Mouse (Mus musculus) cerebellum, adult 2 months (tissue): ENCODE results near the gene Pxdc1. TPM values are rescaled to one million over a fixed set of nuclear protein-coding genes. Genes with fewer than 3 reads are reported as not detected.

Experiments
- DNase-seq, 2 experiments: peaks; one replicate each; pipeline ENCODE4 v3.0.0; 2021
- H3K27ac ChIP-seq: fragments of 200-500 bp; 2 replicates; pipeline ENCODE4 v1.5.1; 2012; ENCODE audit warnings: low read length, control low read depth, inconsistent platforms; ENCODE audit not compliant: insufficient read depth
- H3K27me3 ChIP-seq: fragments of 200-500 bp; 2 replicates; pipeline ENCODE4 v1.6.1; 2012; ENCODE audit warnings: inconsistent platforms, mild to moderate bottlenecking, low read length, moderate library complexity; ENCODE audit not compliant: control insufficient read depth, insufficient read depth
- H3K4me1 ChIP-seq: fragments of 200-500 bp; 2 replicates; pipeline ENCODE4 v1.6.1; 2011; ENCODE audit warnings: low read length; ENCODE audit not compliant: control insufficient read depth, insufficient read depth
- H3K4me3 ChIP-seq: fragments of 200-500 bp; replicated peaks from 2 replicates; pipeline ENCODE3; 2011; ENCODE audit warnings: mild to moderate bottlenecking, low read depth, low read length, control low read depth; ENCODE audit not compliant: insufficient read depth
- CTCF ChIP-seq: fragments of 200-500 bp; IDR thresholded peaks from 2 replicates; pipeline ENCODE4 v1.5.1; 2011; ENCODE audit warnings: low read depth, mild to moderate bottlenecking, control low read depth, low read length, moderate library complexity, borderline replicate concordance; ENCODE audit not compliant: insufficient read depth
- POLR2A ChIP-seq: fragments of 200-500 bp; IDR thresholded peaks from 2 replicates; pipeline ENCODE4 v1.6.1; 2011; ENCODE audit warnings: low read length, control low read depth, borderline replicate concordance; ENCODE audit not compliant: insufficient read depth
- WGBS: fragments of 180-500 bp; shearing (Covaris S2); methylation state at CpG from one replicate; pipeline ENCODE4 v1.1.7; 2018; 5-methylcytosine and 5-hydroxymethylcytosine counted together
- polyA plus RNA-seq: library from polyadenylated mRNA; depleted of rRNA; stranded (reverse); fragments of >200 nt; gene quantifications from 2 replicates; pipeline ENCODE4 v1.2.3, GENCODE M21; 2012; rRNA removed

Pxdc1 gene
- polyA plus RNA-seq, 1 experiment, result 5.7 TPM

- Histone ChIP-seq H3K27ac (no peak overlapping the region), H3K4me3 (no peak overlapping the region), H3K27me3 (no peaks in the 10 kb centered on the region), H3K4me1 (no peaks in the 10 kb centered on the region; the same call in 1 of the 2 replicates)
- no peak for DNase-seq
- WGBS, result 96% methylated on average over 1 of the region's 1 CpGs
- no peak for TF ChIP-seq CTCF
- no peak for TF ChIP-seq POLR2A
Observed at GRCm38 (mm10) chr13:34604406-34604805, 48.9 kb downstream of the Pxdc1 start.

- no peak overlapping the region for H3K4me3 ChIP-seq
- no peaks in the 10 kb centered on the region; the same call in 1 of the 2 replicates for H3K4me1 ChIP-seq
- 80% methylated on average over 2 of the region's 2 CpGs for WGBS
- DNase-seq, result no peak
- TF ChIP-seq POLR2A (no peak), CTCF (no peak)
- H3K27me3 ChIP-seq, result no peaks in the 10 kb centered on the region
- no peak overlapping the region for H3K27ac ChIP-seq
Observed at GRCm38 (mm10) chr13:34602757-34603156, 50.5 kb downstream of the Pxdc1 start.

GRCm38 (mm10) chr13:34596797-34597196 is 56.5 kb downstream of the Pxdc1 start:
- no peak overlapping the region for H3K27ac ChIP-seq
- no peaks in the 10 kb centered on the region for H3K4me1 ChIP-seq
- H3K27me3 ChIP-seq, result no peaks in the 10 kb centered on the region
- no peak for DNase-seq
- TF ChIP-seq CTCF (no peak), POLR2A (no peak)
- no peak overlapping the region for H3K4me3 ChIP-seq

Other genes starting within 250 kb of the Pxdc1 start
- gene Fam50b, start 81.4 kb upstream of the Pxdc1 start, polyA plus RNA-seq, result not detected in 2 replicates
- 100 and 112 TPM in 2 replicates for gene Prpf4b, start 221.8 kb upstream of the Pxdc1 start, polyA plus RNA-seq